Mouse (Mus musculus) heart, embryonic 12.5 days (tissue): ENCODE data around the gene Caln1. TPM values are rescaled to one million over a fixed set of nuclear protein-coding genes. Genes with fewer than 3 reads are reported as not detected.

Source experiments
- ATAC-seq: fragments of 200-750 bp; cut with Nextera tagmentation; 2 replicates; pipeline ENCODE4 v1.8.0; 2017; ENCODE audit warnings: moderate TSS enrichment, moderate library complexity; ENCODE audit not compliant: insufficient number of reproducible peaks, low FRiP score
- H3K27ac ChIP-seq: fragments of 300-500 bp; sonication (generic); 2 replicates; pipeline ENCODE4 v1.5.1; 2016; ENCODE audit warnings: mild to moderate bottlenecking, moderate library complexity; ENCODE audit not compliant: poor library complexity, severe bottlenecking
- H3K27me3 ChIP-seq: fragments of 300-500 bp; sonication (generic); replicated peaks from 2 replicates; pipeline ENCODE4 v1.6.1; 2016; ENCODE audit warnings: mild to moderate bottlenecking, moderate library complexity
- H3K36me3 ChIP-seq: fragments of 300-500 bp; sonication (generic); 2 replicates; pipeline ENCODE4 v1.6.1; 2016; ENCODE audit warnings: mild to moderate bottlenecking, moderate library complexity
- H3K4me1 ChIP-seq: fragments of 300-500 bp; sonication (generic); replicated peaks from 2 replicates; pipeline ENCODE4 v1.6.1; 2016; ENCODE audit warnings: mild to moderate bottlenecking
- H3K4me2 ChIP-seq: fragments of 300-500 bp; sonication (generic); 2 replicates; pipeline ENCODE4 v1.6.1; 2016; ENCODE audit warnings: mild to moderate bottlenecking, moderate library complexity
- H3K4me3 ChIP-seq: fragments of 300-500 bp; sonication (generic); 2 replicates; pipeline ENCODE4 v1.5.1; 2016; ENCODE audit warnings: mild to moderate bottlenecking
- H3K9ac ChIP-seq: fragments of 300-500 bp; sonication (generic); 2 replicates; pipeline ENCODE4 v1.6.1; 2016; ENCODE audit warnings: mild to moderate bottlenecking, moderate library complexity
- H3K9me3 ChIP-seq: fragments of 300-500 bp; sonication (generic); replicated peaks from 2 replicates; pipeline ENCODE4 v1.6.1; 2016; ENCODE audit warnings: mild to moderate bottlenecking, moderate library complexity
- WGBS: fragments of 180-500 bp; shearing (Covaris S2); methylation state at CpG from one replicate; pipeline ENCODE4 v1.1.7; 2016; 5-methylcytosine and 5-hydroxymethylcytosine counted together
- polyA plus RNA-seq: library from polyadenylated mRNA; unstranded; fragments of >200 nt; fragmentation: Nextera tagmentation; extraction: Ambion mirVana; gene quantifications from 2 replicates; pipeline ENCODE4 v1.2.1, GENCODE M21; 2016

The Caln1 gene
- polyA plus RNA-seq, 1 experiment from 2014 or later = 0.03 TPM

DNA sequence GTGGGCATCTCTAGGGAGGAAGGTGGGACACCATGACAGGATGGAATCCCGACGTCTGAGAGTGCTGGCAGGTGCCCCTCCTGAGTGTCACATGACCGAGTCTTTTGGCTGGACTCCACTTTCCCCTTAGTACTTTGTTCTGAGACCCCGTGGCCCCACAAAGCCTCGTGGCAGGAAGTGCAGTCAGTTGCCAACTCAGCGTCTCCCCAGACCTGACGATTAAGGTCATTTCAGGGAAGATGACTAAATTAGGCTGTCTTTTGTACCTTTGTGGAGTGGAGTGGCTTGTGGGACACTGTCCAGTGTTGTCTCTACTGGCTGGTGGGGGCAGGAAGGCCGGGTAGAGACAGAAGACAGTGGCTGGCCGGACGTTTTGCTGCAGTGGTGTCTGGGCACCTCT lies 103.0 kb downstream of the Caln1 start:
- H3K9ac ChIP-seq = no peak overlapping the region
- H3K27me3 ChIP-seq = no peaks in the 10 kb centered on the region
- H3K9me3 ChIP-seq = 0 out of 2 replicates have a peak, but pooled peaks cover 6% of the 10 kb centered on the region
- ATAC-seq = no peak
- H3K36me3 ChIP-seq = no peaks in the 10 kb centered on the region
- no peaks in the 10 kb centered on the region for H3K4me1 ChIP-seq
- WGBS = 69% methylated on average over 10 of the region's 10 CpGs
- no peak overlapping the region for H3K4me3 ChIP-seq
- no peak overlapping the region for H3K27ac ChIP-seq
- H3K4me2 ChIP-seq = no peak overlapping the region

DNA sequence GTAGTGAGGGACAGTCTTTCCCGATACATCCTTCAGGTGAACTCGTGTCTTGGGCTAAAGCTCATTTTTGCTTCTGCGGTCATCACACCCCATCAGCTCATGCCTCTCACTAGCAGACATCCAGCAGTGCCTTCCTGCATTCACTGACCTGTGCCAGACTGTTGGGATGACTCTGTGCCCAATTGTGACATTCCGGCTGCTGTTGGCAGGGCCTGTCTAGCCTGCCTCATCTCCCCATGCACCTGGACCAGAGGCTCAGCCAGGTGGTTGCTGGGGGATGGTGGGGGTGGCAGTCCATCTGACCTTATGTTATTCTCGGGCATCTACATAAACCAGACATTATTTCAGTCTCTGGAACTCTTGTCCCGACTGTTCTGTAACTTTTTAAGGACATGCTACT lies 105.6 kb downstream of the Caln1 start:
- Histone ChIP-seq H3K4me3 (no peak overlapping the region), H3K4me2 (no peak overlapping the region), H3K27ac (no peak overlapping the region), H3K27me3 (no peaks in the 10 kb centered on the region), H3K9me3 (0 out of 2 replicates have a peak, but pooled peaks cover 6% of the 10 kb centered on the region), H3K36me3 (no peaks in the 10 kb centered on the region), H3K4me1 (no peaks in the 10 kb centered on the region), H3K9ac (no peak overlapping the region)
- WGBS = 75% methylated on average over 6 of the region's 6 CpGs
- no peak for ATAC-seq

DNA sequence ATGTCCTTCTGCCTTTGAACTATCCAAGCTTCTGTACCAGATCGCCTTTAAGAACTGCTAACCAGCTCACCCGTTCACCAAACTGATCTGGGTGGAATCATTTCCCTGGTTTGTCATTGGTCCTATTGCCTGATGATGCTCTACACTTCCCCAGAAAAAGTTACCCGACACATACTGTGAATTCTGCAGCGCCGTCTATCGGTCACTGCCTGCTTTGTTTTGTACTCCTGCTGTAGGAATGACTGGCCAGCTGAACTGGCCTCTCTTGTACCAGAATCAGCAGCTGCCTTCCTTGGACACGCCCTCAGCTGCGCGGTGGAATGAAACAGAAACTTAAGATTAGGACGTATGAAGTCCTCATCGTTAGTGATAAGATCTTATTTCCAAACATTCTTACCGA lies 107.5 kb downstream of the Caln1 start:
- H3K9ac ChIP-seq = no peak overlapping the region
- no peak overlapping the region for H3K4me3 ChIP-seq
- H3K9me3 ChIP-seq = 0 out of 2 replicates have a peak, but pooled peaks cover 6% of the 10 kb centered on the region
- no peaks in the 10 kb centered on the region for H3K27me3 ChIP-seq
- no peaks in the 10 kb centered on the region for H3K4me1 ChIP-seq
- H3K27ac ChIP-seq = no peak overlapping the region
- H3K4me2 ChIP-seq = no peak overlapping the region
- WGBS = 59% methylated on average over 12 of the region's 12 CpGs
- H3K36me3 ChIP-seq = no peaks in the 10 kb centered on the region
- ATAC-seq = no peak

DNA sequence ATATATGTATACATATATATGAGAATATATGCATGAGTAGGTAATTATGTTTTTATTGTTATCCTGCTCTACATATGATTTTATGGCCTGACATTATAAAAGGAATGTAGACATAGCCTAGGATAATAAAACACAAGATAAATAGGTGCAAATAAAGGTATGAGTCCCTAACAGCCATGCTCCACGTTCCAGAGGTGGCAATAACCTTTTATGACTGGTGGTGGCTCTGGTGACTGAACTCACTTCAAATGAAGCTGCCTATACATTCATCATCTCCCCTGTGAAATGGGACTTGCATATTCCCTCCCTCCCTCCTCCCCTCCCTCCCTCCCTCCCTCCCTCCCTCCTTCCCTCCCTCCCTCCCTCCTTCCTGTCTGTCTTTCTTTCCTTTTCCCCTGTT lies 111.0 kb downstream of the Caln1 start:
- ATAC-seq = no peak
- no peak overlapping the region for H3K9ac ChIP-seq
- no peak overlapping the region for H3K4me2 ChIP-seq
- no peak overlapping the region for H3K4me3 ChIP-seq
- 71% methylated on average over 1 of the region's 1 CpGs for WGBS
- H3K36me3 ChIP-seq = no peaks in the 10 kb centered on the region
- no peaks in the 10 kb centered on the region for H3K27me3 ChIP-seq
- no peak overlapping the region for H3K27ac ChIP-seq
- H3K9me3 ChIP-seq = 0 out of 2 replicates have a peak, but pooled peaks cover 6% of the 10 kb centered on the region
- no peaks in the 10 kb centered on the region for H3K4me1 ChIP-seq

DNA sequence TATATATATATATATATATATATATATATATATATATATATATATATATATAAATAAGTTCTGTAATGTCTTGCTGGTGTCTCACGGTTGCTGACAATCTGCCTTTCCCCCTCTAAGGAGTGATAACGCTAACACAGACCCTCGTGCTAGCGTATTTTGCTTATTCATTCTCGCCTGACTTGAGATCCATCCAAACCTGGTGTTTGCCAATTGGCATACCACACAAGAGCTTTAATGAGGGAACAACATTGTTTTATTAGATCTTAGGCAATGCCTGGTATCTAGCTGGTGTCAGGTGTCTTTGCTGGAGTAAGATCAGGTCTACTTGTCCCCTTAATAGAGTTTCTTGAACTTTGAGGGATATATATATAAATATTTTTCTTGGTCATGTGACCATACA lies 122.2 kb downstream of the Caln1 start:
- WGBS = 78% methylated on average over 5 of the region's 5 CpGs
- no peaks in the 10 kb centered on the region for H3K27me3 ChIP-seq
- H3K4me1 ChIP-seq = no peaks in the 10 kb centered on the region
- ATAC-seq = no peak
- H3K9me3 ChIP-seq = no peaks in the 10 kb centered on the region
- H3K4me2 ChIP-seq = no peak overlapping the region
- H3K9ac ChIP-seq = no peak overlapping the region
- H3K4me3 ChIP-seq = no peak overlapping the region
- no peaks in the 10 kb centered on the region for H3K36me3 ChIP-seq
- no peak overlapping the region for H3K27ac ChIP-seq

DNA sequence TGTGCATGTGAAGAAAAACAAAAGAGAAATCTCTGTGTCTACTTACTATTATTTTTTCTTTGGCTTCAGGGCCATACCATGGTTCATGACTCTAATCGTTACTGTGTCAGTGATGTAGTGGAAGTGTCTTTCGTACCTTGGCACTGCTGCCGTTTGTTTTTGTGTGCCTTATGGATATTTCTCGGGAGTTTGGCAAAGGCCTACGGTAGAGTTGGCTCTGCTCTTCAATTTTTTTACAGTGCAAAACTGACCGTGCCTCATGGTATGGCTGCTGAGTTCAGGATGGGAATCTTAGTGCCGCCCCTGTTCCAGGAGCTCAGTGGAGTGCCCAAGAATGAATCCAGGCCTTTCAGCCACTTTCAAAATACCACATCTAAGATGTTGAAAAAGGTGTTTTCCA lies 123.0 kb downstream of the Caln1 start:
- no peak overlapping the region for H3K4me2 ChIP-seq
- no peak overlapping the region for H3K4me3 ChIP-seq
- no peaks in the 10 kb centered on the region for H3K9me3 ChIP-seq
- WGBS = 79% methylated on average over 7 of the region's 7 CpGs
- no peaks in the 10 kb centered on the region for H3K27me3 ChIP-seq
- no peak overlapping the region for H3K27ac ChIP-seq
- H3K4me1 ChIP-seq = no peaks in the 10 kb centered on the region
- no peaks in the 10 kb centered on the region for H3K36me3 ChIP-seq
- ATAC-seq = no peak
- H3K9ac ChIP-seq = no peak overlapping the region

DNA sequence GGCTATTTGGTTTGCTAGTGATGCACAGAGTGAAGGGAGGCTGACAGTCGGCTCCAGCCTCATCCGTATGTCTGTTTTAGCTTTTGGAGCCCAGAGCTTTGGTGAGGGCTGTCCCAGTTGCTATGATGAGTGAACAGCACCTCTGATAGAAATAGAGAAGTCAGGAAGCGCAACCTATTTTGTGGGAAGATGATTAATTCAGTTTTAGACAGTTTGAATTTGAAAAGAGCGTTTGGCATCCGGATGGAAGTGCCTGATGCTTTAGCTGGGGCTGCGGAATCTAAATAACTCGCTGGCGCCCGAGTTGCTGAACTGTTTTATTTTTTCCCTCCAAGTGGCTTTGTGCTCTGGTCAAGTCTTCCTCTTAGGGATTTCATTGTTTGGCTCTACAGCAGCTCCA lies 133.3 kb downstream of the Caln1 start:
- Histone ChIP-seq H3K27ac (no peak overlapping the region), H3K36me3 (no peaks in the 10 kb centered on the region), H3K27me3 (no peaks in the 10 kb centered on the region), H3K9me3 (0 out of 2 replicates have a peak, but pooled peaks cover 6% of the 10 kb centered on the region), H3K4me2 (no peak overlapping the region), H3K9ac (no peak overlapping the region), H3K4me3 (no peak overlapping the region), H3K4me1 (no peaks in the 10 kb centered on the region)
- WGBS = 76% methylated on average over 9 of the region's 9 CpGs
- no peak for ATAC-seq

DNA sequence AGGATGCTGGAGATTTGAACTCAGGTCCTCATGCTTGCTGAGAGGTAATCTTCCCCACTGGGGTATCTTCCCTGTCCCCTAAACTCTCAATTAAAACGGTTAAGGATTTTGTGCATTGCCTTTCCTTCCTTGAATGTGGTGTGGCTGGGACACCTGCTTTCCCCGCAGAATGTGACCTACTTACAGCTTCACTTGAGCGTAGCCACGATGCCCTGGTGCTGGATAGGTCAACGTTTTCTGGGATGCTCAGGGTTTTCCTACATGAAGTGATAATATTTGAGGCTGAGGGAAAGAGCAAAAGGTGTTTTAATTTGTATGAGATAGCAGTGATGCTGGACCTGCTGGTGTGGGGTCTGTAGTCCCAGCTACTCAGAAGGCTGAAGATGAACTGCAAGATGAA lies 135.6 kb downstream of the Caln1 start:
- H3K9me3 ChIP-seq = peaks cover 12% of the 10 kb centered on the region; the same call in 1 of the 2 replicates
- H3K27me3 ChIP-seq = no peaks in the 10 kb centered on the region
- no peak for ATAC-seq
- H3K4me1 ChIP-seq = no peaks in the 10 kb centered on the region
- H3K36me3 ChIP-seq = no peaks in the 10 kb centered on the region
- H3K4me2 ChIP-seq = no peak overlapping the region
- WGBS = 67% methylated on average over 5 of the region's 5 CpGs
- H3K4me3 ChIP-seq = no peak overlapping the region
- no peak overlapping the region for H3K27ac ChIP-seq
- H3K9ac ChIP-seq = no peak overlapping the region

DNA sequence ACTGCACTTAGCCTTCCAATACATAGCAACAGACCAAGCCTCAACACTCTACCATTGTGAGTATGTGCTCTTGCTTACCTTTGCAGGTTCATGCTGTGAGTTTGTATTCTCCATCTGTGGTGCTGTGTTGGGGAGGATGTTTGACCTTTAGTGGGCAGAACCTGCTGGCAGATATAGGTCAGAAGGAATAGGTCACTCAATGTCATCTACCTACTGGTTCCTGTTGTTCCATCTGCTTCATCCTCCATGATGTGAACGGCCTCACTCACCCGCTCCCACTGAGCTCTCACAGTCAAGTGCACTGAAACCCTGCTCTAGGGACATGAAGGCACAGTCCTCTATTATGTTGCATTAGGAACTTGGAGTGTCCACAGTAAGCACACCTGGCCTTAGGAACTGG lies 141.3 kb downstream of the Caln1 start:
- ATAC-seq = no peak
- Histone ChIP-seq H3K27me3 (no peaks in the 10 kb centered on the region), H3K36me3 (no peaks in the 10 kb centered on the region), H3K4me1 (no peaks in the 10 kb centered on the region), H3K4me3 (no peak overlapping the region), H3K9me3 (peaks cover 19% of the 10 kb centered on the region; the same call in 1 of the 2 replicates), H3K9ac (no peak overlapping the region), H3K4me2 (no peak overlapping the region), H3K27ac (no peak overlapping the region)
- WGBS = 88% methylated on average over 2 of the region's 2 CpGs

DNA sequence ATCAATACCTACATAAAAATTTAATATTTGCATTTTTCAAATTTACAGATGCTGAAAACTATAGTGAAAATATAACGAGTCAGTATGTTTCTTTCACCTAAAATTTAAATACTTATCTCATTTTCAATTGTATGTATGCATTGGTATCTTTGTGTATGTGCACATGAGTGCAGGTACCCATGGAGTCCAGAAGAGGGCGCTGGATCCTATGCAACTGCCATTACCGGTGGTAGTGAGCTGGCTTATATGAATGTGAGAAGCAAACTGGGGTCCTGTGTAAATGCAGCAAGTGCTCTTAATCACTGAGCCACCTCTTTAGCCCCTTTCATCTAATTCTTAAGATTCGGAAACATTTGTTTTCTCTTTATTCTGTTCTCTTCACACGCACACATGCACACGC lies 146.1 kb downstream of the Caln1 start:
- H3K27ac ChIP-seq = no peak overlapping the region
- H3K36me3 ChIP-seq = no peaks in the 10 kb centered on the region
- no peak overlapping the region for H3K4me2 ChIP-seq
- WGBS = 74% methylated on average over 6 of the region's 6 CpGs
- H3K4me3 ChIP-seq = no peak overlapping the region
- no peak for ATAC-seq
- H3K27me3 ChIP-seq = no peaks in the 10 kb centered on the region
- H3K9me3 ChIP-seq = 0 out of 2 replicates have a peak, but pooled peaks cover 5% of the 10 kb centered on the region
- no peak overlapping the region for H3K9ac ChIP-seq
- H3K4me1 ChIP-seq = no peaks in the 10 kb centered on the region

DNA sequence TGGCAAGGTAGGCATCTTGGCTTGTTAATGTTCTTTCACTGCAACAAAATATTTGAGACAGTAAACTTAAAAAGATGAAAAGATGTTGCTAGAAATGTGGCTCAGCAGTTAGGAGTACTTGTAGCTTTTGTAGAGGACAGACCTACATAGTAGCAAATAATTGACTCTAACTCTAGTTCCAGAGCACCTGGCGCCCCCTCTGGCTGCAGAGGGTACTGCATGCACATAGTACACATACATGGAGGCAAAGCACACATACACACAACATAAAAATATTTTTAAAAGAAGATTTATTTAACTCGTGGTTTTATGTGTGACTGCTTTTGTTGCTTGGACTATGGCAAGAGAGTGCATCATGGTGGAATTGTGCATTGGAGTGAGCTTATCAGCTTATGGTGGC lies 151.3 kb downstream of the Caln1 start:
- H3K4me3 ChIP-seq = no peak overlapping the region
- H3K9me3 ChIP-seq = peaks cover 4% of the 10 kb centered on the region; the same call in 1 of the 2 replicates
- no peak overlapping the region for H3K4me2 ChIP-seq
- ATAC-seq = no peak
- H3K36me3 ChIP-seq = no peaks in the 10 kb centered on the region
- WGBS = 42% methylated on average over 2 of the region's 2 CpGs
- H3K27me3 ChIP-seq = no peaks in the 10 kb centered on the region
- no peak overlapping the region for H3K9ac ChIP-seq
- H3K27ac ChIP-seq = no peak overlapping the region
- H3K4me1 ChIP-seq = no peaks in the 10 kb centered on the region

DNA sequence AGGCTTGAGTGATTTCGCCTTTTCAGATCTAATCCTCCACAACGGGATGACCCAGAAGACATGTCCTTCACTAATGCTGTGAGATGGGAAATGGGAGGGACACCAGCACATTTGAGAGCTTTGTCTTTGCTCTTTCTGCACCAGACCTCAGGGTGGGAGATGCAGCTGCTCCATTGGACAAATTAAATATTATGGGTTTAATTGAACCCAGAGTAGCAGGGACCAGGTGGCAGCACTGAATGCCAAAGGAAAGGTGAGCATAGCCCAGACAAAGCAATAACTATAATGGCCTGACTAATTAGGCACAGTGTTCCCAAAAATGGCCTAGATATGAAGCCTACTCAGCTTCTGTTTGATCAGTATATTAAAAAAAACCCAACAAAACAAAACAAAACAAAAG lies 158.2 kb downstream of the Caln1 start:
- Histone ChIP-seq H3K36me3 (no peaks in the 10 kb centered on the region), H3K4me3 (no peak overlapping the region), H3K27me3 (no peaks in the 10 kb centered on the region), H3K27ac (no peak overlapping the region), H3K9ac (no peak overlapping the region), H3K9me3 (peaks cover 3% of the 10 kb centered on the region; the same call in 1 of the 2 replicates), H3K4me1 (no peaks in the 10 kb centered on the region), H3K4me2 (no peak overlapping the region)
- WGBS = 80% methylated on average over 2 of the region's 2 CpGs
- no peak for ATAC-seq
